Mouse (Mus musculus) splenic B cell, adult 2 months (primary cell): ENCODE data around the gene Nppc.

Experiments used
- DNase-seq: peaks from one replicate; pipeline ENCODE4 v3.0.0-alpha.2; 2011; ENCODE audit warnings: low read depth, low spot score
- H3K27me3 ChIP-seq: 2 replicates; pipeline ENCODE4 v1.6.1; 2012; ENCODE audit warnings: mild to moderate bottlenecking, low read length, moderate library complexity, mixed read lengths; ENCODE audit not compliant: control insufficient read depth, poor library complexity, insufficient read depth, severe bottlenecking
- H3K36me3 ChIP-seq: 2 replicates; pipeline ENCODE4 v1.6.1; 2012; ENCODE audit warnings: mild to moderate bottlenecking, low read length, moderate library complexity, mixed read lengths; ENCODE audit not compliant: control insufficient read depth, poor library complexity, insufficient read depth, severe bottlenecking

The Nppc gene

GRCm38 (mm10) chr1:86670279-86671038 lies at the start of gene Nppc:
Nppc (minus strand) TSS chr1:86670571.
- Histone ChIP-seq H3K27me3 (no peaks in the 10 kb centered on the region), H3K36me3 (no peaks in the 10 kb centered on the region)
- no peak for DNase-seq

DNA sequence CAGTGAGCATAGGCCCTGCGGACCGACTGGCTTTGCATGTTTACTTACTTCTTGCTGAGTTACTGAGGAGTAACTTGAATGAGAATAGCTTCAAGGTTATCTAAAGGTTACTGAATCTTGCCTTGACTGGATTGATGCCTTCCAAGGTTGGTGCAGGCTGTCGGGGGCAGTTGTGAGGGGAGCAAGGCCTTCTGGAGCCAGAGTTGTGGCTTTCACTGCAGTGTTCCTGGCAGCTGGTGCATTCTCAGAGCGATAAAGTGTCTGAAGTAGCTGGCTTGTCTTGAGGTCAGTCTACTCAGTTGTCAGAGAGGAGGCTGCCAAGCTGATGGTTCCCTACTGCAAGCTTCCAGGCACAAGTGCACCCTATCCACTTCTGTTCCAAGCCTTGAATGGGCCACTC lies 49.0 kb upstream of the Nppc start:
- no peaks in the 10 kb centered on the region; the same call in 1 of the 2 replicates for H3K36me3 ChIP-seq
- no peaks in the 10 kb centered on the region for H3K27me3 ChIP-seq
- no peak for DNase-seq

DNA sequence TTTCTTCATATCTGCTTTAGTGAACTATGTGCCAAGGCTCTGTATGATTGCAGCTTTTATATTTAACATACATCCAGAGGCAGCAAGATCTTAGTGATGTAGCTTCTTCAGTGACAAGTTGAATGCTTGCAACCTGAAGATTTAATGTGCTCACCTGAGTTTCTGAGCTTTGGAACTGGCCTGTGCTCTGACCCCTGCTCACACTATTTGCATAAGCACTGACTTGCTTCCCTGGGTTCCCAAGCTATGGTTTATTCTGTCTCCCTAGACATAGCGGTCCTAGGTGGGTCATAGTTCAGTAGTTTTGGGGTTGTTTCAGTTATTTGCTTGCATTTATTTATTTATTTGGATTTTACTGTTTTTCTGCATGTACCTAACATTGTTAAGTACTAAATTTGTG lies 47.8 kb upstream of the Nppc start:
- DNase-seq: no peak
- no peaks in the 10 kb centered on the region for H3K27me3 ChIP-seq
- H3K36me3 ChIP-seq: no peaks in the 10 kb centered on the region; the same call in 1 of the 2 replicates

GRCm38 (mm10) chr1:86713054-86713453 lies 42.7 kb upstream of the Nppc start:
- DNase-seq: no peak
- Histone ChIP-seq H3K27me3 (no peaks in the 10 kb centered on the region), H3K36me3 (no peaks in the 10 kb centered on the region)

DNA sequence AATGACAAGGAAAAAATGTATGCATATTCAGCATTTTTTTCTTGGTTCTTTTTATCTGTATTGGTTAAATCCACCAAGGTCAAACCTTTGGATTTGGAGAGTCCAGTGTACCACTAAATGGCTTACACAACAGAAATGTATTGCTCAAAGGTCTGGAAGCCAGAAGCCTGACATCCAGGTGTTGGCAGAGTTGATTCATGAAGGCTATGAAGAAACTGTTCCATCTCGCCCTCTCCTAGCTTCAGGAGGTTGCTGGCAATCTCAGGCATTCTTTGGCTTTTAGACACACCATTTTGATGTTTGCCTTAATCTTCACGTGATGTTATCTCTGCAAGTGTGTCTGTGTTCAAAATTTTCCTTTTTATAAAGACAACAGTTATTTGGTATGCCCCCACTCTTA lies 41.7 kb upstream of the Nppc start:
- Histone ChIP-seq H3K27me3 (no peaks in the 10 kb centered on the region), H3K36me3 (no peaks in the 10 kb centered on the region)
- DNase-seq: no peak

DNA sequence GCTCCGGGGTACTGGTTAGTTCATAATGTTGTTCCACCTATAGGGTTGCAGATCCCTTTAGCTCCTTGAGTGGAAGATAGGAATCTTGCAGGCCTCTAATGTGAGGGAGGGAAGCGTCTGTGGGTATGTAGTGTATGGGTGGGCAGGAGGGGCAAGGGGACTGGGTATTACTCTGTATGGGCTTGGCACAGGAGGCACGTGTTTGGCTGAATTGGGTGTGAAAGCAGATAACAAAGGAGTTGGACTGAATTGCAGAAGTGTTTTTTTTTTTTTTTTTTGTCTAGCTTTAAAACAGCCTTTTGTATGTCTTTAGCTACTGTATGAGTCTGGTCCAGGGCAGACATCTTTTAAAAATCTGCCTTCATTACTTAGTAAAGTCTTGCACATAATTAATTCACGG lies 39.2 kb upstream of the Nppc start:
- Histone ChIP-seq H3K36me3 (no peaks in the 10 kb centered on the region), H3K27me3 (no peaks in the 10 kb centered on the region)
- no peak for DNase-seq

DNA sequence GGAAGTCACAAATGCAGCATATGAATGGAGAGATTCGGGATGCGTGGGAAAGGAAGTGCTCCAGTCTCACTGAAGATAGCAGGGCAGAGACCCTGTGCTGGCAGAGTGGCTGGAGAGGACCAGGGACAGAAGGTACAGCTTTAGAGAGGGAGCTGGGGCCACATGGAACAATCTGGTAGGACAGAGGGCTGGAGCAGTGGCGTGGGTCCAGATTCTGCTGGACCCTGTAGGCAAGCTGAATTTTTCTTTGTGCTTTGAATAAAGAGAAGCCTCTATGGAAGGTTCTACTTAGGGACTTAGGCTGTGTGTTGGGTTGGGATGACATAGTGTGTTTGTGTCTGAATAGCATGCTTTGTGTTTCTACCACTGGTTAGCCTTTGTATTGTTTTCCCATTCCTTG lies 35.1 kb upstream of the Nppc start:
- Histone ChIP-seq H3K36me3 (no peaks in the 10 kb centered on the region), H3K27me3 (no peaks in the 10 kb centered on the region)
- DNase-seq: no peak

- no peak for DNase-seq
- no peaks in the 10 kb centered on the region for H3K36me3 ChIP-seq
- no peaks in the 10 kb centered on the region for H3K27me3 ChIP-seq
Measured at GRCm38 (mm10) chr1:86703965-86704326, 33.6 kb upstream of the Nppc start.

GRCm38 (mm10) chr1:86703300-86703964 lies 33.1 kb upstream of the Nppc start, which contains the start of gene Dis3l2:
Dis3l2 (plus strand) TSS chr1:86703808.
- Histone ChIP-seq H3K36me3 (no peaks in the 10 kb centered on the region), H3K27me3 (no peaks in the 10 kb centered on the region)
- DNase-seq: peak; percentile 78

DNA sequence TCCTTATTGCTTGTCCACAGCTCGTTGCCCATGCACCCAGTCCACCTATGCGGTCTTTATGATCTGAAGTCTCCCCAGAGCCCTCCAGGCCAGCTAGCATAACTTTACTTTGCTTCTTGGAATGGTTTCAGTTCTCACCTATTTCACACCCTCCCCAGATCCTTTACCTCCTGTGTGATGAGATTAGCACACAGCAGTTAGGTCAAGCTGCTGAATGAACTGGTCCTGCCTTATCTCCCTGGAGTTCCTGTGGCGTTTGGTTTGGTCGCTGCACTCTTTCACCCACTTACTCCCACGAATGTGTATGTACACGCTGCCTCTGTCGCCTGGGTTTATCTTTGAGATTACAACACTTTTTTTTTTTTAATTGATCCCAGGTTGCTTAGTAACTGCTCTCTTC lies 30.0 kb upstream of the Nppc start:
- no peak for DNase-seq
- no peaks in the 10 kb centered on the region for H3K36me3 ChIP-seq
- H3K27me3 ChIP-seq: no peaks in the 10 kb centered on the region

- no peaks in the 10 kb centered on the region for H3K27me3 ChIP-seq
- no peaks in the 10 kb centered on the region for H3K36me3 ChIP-seq
- peak; percentile 18 for DNase-seq
Measured at GRCm38 (mm10) chr1:86699346-86700136, 29.2 kb upstream of the Nppc start.

DNA sequence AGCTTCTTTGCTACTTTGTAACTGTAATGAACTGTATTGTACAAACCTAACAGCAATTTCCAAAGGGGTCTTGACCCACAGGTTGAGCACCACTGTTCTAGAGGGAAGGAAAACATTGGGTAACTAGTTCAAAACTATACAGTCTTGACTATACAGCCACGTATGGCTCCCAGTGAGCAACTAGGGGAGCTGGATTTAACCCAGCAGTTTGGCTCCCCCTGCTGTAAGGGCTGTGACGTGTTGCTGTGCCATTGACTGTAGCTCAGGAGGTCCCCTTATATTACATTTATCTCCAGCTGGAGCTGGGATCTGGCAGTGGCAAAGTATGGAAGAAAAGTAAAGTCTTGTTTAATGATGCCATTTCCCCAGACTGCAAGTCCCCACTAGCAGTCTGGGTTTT lies 28.4 kb upstream of the Nppc start:
- Histone ChIP-seq H3K36me3 (no peaks in the 10 kb centered on the region), H3K27me3 (no peaks in the 10 kb centered on the region)
- DNase-seq: peak; percentile 29

GRCm38 (mm10) chr1:86696948-86697347 lies 26.6 kb upstream of the Nppc start:
- peak; percentile 33 for DNase-seq
- no peaks in the 10 kb centered on the region for H3K36me3 ChIP-seq
- no peaks in the 10 kb centered on the region for H3K27me3 ChIP-seq

GRCm38 (mm10) chr1:86691027-86691426 lies 20.7 kb upstream of the Nppc start:
- no peak for DNase-seq
- Histone ChIP-seq H3K27me3 (no peaks in the 10 kb centered on the region), H3K36me3 (no peaks in the 10 kb centered on the region)

DNA sequence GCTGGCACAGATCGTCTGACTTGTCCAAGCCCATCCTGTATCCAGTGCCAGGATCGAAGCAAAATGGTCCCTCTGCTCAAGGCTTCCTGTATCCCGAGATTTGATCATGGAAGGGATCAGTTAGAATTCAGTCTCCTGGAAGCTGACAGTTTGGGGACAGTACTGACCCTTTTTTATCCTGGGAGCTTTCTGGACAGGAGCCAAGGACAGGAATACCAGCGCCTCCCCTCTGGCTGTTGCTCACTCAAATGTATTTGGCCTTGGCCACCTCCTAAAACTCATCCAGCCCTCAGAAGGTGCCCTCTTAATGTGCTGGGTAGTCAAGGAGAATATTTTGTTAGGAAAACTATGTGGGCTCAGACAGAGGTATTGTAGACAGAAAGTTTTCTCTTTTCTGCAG lies 16.9 kb upstream of the Nppc start:
- Histone ChIP-seq H3K36me3 (no peaks in the 10 kb centered on the region), H3K27me3 (no peaks in the 10 kb centered on the region)
- no peak for DNase-seq
